Comparison of ENCODE assay signal across 9 mouse cellular contexts in the genomic region with DNA sequence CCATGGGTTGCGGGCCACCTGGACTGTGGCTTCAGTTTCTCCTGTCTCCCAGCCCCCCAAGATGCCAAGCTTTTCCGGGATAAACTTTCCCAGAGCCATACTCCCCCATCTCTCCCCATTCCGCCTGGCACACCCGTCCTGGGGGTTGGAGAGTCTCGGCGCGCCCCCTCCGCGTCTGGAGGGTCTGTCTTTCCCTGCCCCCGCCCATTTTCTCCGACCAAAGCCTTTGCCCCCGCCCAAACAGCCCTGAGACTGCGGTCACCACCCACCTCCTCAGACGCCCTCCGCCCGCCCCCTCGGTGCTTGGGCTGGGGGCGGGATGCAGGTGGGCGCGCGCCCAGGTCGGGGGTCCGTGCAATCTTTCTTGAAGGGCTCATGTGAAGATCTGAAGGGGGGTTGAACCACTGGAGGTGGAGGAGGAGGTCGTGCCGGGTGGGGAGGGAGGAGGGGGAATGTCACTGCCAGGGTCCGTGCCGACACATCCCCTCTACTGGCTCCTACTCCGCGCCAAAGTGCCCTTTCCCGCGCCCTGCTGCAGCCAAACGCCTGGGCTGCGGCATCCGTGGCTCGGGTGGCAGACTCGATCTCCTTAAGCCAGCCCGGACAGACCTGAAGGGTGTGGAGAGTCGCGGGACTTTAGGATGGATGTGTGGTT. TPM values are rescaled to one million over a fixed set of nuclear protein-coding genes. Genes with fewer than 3 reads are reported as not detected.
A peak's percentile ranks its signal among the peaks of the same experiment; 100 is the strongest.
DNase-seq lines count a peak whose midpoint lies in the region; ATAC-seq and TF ChIP-seq lines count a peak whose summit lies in the region.
"Had no signal": no experiment of that assay in that cellular context is flagged by ENCODE, and none has a peak within 500 bp of the region (broad histone marks: within the 10 kb centered on the region; RNA-seq: fewer than 3 reads in every experiment).

No protein-coding gene starts in this region.

- peak overlapping the region; percentile 89 for H3K4me2 ChIP-seq in midbrain, embryonic 16.5 days (ENCODE audit: low read length)

- peak; percentile 24 to 38 for DNase-seq in layer of hippocampus, postnatal 10 days (ENCODE audit: low spot score in 2 of 2)
- no peak for DNase-seq in layer of hippocampus, adult 9-11 months
- peak; percentile 21 for DNase-seq in hindbrain, embryonic 10.5 days (ENCODE audit: low spot score)
- DNase-seq in thymus, postnatal 36 days, result no peak
- no peak for DNase-seq in lung, adult 18-20 months
- DNase-seq in adrenal gland, adult (ENCODE audit: inconsistent age in 2 of 2, low spot score in 1 of 2), result no peak

- no peak for TF ChIP-seq CTCF in cortical plate, adult 2 months (IDR thresholded peaks at IDR 0.05; ENCODE audit: extremely low read depth, insufficient read depth, low read length)

- H3K27ac ChIP-seq in cortical plate, adult 2 months (ENCODE audit: insufficient read depth, low read length), result peak overlapping the region; percentile 48; the same call in 1 of the 2 replicates
- H3K27ac ChIP-seq in hindbrain, embryonic 10.5 days, result peak overlapping the region; percentile 89
- peak overlapping the region; percentile 91 for H3K27ac ChIP-seq in midbrain, embryonic 16.5 days (ENCODE audit: low read length)
- H3K27ac ChIP-seq: liver, embryonic 15.5 days had no signal

- peak overlapping the region; percentile 97 for H3K9ac ChIP-seq in midbrain, embryonic 16.5 days (ENCODE audit: low read depth, low read length)
- H3K9ac ChIP-seq: liver, embryonic 15.5 days had no signal

- peak overlapping the region; percentile 97 for H3K4me3 ChIP-seq in cortical plate, adult 2 months (ENCODE audit: insufficient read depth, low read length)
- peak overlapping the region; percentile 74 for H3K4me3 ChIP-seq in hindbrain, embryonic 10.5 days
- peak overlapping the region; percentile 77 for H3K4me3 ChIP-seq in midbrain, embryonic 16.5 days (ENCODE audit: low read depth, low read length)
- H3K4me3 ChIP-seq: liver, embryonic 15.5 days had no signal

- WGBS in hindbrain, embryonic 10.5 days, result 1% methylated on average over 39 of the region's 39 CpGs
- WGBS in midbrain, embryonic 16.5 days, result 0% methylated on average over 33 of the region's 39 CpGs

- no peaks in the 10 kb centered on the region for H3K9me3 ChIP-seq in hindbrain, embryonic 10.5 days
- no peaks in the 10 kb centered on the region for H3K9me3 ChIP-seq in midbrain, embryonic 16.5 days (replicated peaks; ENCODE audit: control insufficient read depth, low read length, poor library complexity, severe bottlenecking)
- H3K9me3 ChIP-seq: liver, embryonic 15.5 days had no signal

- no peak for TF ChIP-seq POLR2A in cortical plate, adult 2 months (IDR thresholded peaks at IDR 0.05; ENCODE audit: extremely low read depth, insufficient read depth, low read length)

- ATAC-seq in midbrain, embryonic 16.5 days, result no peak

- no peaks in the 10 kb centered on the region for H3K36me3 ChIP-seq in hindbrain, embryonic 10.5 days
- H3K36me3 ChIP-seq in midbrain, embryonic 16.5 days (ENCODE audit: control insufficient read depth, insufficient read depth, low read length), result no peaks in the 10 kb centered on the region
- H3K36me3 ChIP-seq: liver, embryonic 15.5 days had no signal

- peaks cover 2% of the 10 kb centered on the region for H3K4me1 ChIP-seq in cortical plate, adult 2 months (ENCODE audit: control insufficient read depth, insufficient read depth, low read length)
- peaks cover 41% of the 10 kb centered on the region for H3K4me1 ChIP-seq in hindbrain, embryonic 10.5 days (replicated peaks)
- peaks cover 38% of the 10 kb centered on the region for H3K4me1 ChIP-seq in midbrain, embryonic 16.5 days (ENCODE audit: control insufficient read depth, insufficient read depth, low read length)
- H3K4me1 ChIP-seq: liver, embryonic 15.5 days had no signal

- H3K27me3 ChIP-seq in hindbrain, embryonic 10.5 days (ENCODE audit: insufficient read depth, poor library complexity, severe bottlenecking), result peaks cover 76% of the 10 kb centered on the region
- no peaks in the 10 kb centered on the region; the same call in 1 of the 2 replicates for H3K27me3 ChIP-seq in midbrain, embryonic 16.5 days (ENCODE audit: control insufficient read depth, insufficient read depth, low read depth, low read length)

RNA-seq across cellular contexts. Expression of a gene that starts 1.0 kb away (rescaled TPM):
- 10 to 100 TPM; 44.4 to 51.1 TPM for total RNA-seq in layer of hippocampus, postnatal 10 days (2021)
- 29.3 and 37.1 TPM in 2 replicates for polyA plus RNA-seq in cortical plate, adult 2 months (2012; rRNA removed)
- 1.2 and 2.4 TPM in 2 replicates for polyA plus RNA-seq in hindbrain, embryonic 10.5 days (2016; fragmentation: Nextera tagmentation; extraction: Ambion mirVana)
- polyA plus RNA-seq in midbrain, embryonic 16.5 days (2015; fragmentation: Nextera tagmentation; extraction: Ambion mirVana), result 13.7 TPM in 2 replicates

RNA-seq across cellular contexts. Expression of a gene that starts 17.9 kb away (rescaled TPM):
- 1 to 10 TPM; 2.0 to 2.2 TPM for total RNA-seq in layer of hippocampus, postnatal 10 days (2021)
- polyA plus RNA-seq in cortical plate, adult 2 months (2012; rRNA removed), result 1.7 and 1.9 TPM in 2 replicates
- 1.0 and 1.1 TPM in 2 replicates for polyA plus RNA-seq in hindbrain, embryonic 10.5 days (2016; fragmentation: Nextera tagmentation; extraction: Ambion mirVana)
- polyA plus RNA-seq in midbrain, embryonic 16.5 days (2015; fragmentation: Nextera tagmentation; extraction: Ambion mirVana), result 1.3 and 1.9 TPM in 2 replicates
- polyA plus RNA-seq: liver, embryonic 15.5 days had no signal

Comparison
In these comparisons a context has a peak if more than half of its experiments do, and no peak if none do; other contexts are left out.
1. DNase-seq: peak in layer of hippocampus, postnatal 10 days (2 of 2) and hindbrain, embryonic 10.5 days (single experiment); none in layer of hippocampus, adult 9-11 months (single experiment), thymus, postnatal 36 days (0 of 2), lung, adult 18-20 months (0 of 2) and adrenal gland, adult (0 of 2).
2. Peak in every context shown above with its lines, with median percentiles within 50 percentile points of each other: H3K27ac ChIP-seq and H3K4me3 ChIP-seq.